Mouse (Mus musculus) forebrain, embryonic 13.5 days (tissue): Measurements from ENCODE around the gene Zbtb16. TPM values are rescaled to one million over a fixed set of nuclear protein-coding genes. Genes with fewer than 3 reads are reported as not detected.

Experiments
- ATAC-seq: fragments of 200-750 bp; cut with Nextera tagmentation; 2 replicates; pipeline ENCODE4 v1.8.0; 2017
- H3K27ac ChIP-seq: fragments of 300-500 bp; sonication (generic); 2 replicates; pipeline ENCODE4 v1.5.1; 2015; ENCODE audit warnings: inconsistent platforms, mild to moderate bottlenecking, moderate library complexity
- H3K27me3 ChIP-seq: fragments of 300-500 bp; sonication (generic); 2 replicates; pipeline ENCODE4 v1.6.1; 2015; ENCODE audit warnings: mild to moderate bottlenecking, inconsistent platforms
- H3K36me3 ChIP-seq: fragments of 300-500 bp; sonication (generic); 2 replicates; pipeline ENCODE4 v1.6.1; 2015; ENCODE audit warnings: mild to moderate bottlenecking, inconsistent platforms; ENCODE audit not compliant: poor library complexity, severe bottlenecking
- H3K4me1 ChIP-seq: fragments of 300-500 bp; sonication (generic); 2 replicates; pipeline ENCODE4 v1.6.1; 2015; ENCODE audit warnings: inconsistent platforms
- H3K4me2 ChIP-seq: fragments of 300-500 bp; sonication (generic); 2 replicates; pipeline ENCODE4 v1.6.1; 2015; ENCODE audit warnings: inconsistent platforms, mild to moderate bottlenecking, moderate library complexity
- H3K4me3 ChIP-seq: fragments of 300-500 bp; sonication (generic); 2 replicates; pipeline ENCODE4 v1.5.1; 2015; ENCODE audit warnings: mild to moderate bottlenecking, inconsistent platforms
- H3K9ac ChIP-seq: fragments of 300-500 bp; sonication (generic); 2 replicates; pipeline ENCODE4 v1.6.1; 2015; ENCODE audit warnings: mild to moderate bottlenecking, inconsistent platforms
- H3K9me3 ChIP-seq: fragments of 300-500 bp; sonication (generic); replicated peaks from 2 replicates; pipeline ENCODE4 v1.6.1; 2016; ENCODE audit warnings: inconsistent platforms
- WGBS: fragments of 180-500 bp; shearing (Covaris S2); methylation state at CpG from one replicate; pipeline ENCODE4 v1.1.7; 2015; 5-methylcytosine and 5-hydroxymethylcytosine counted together
- polyA plus RNA-seq: library from polyadenylated mRNA; unstranded; fragments of >200 nt; fragmentation: Nextera tagmentation; extraction: Ambion mirVana; gene quantifications from 2 replicates; pipeline ENCODE4 v1.2.1, GENCODE M21; 2015

Gene Zbtb16
- 3.2 and 3.4 TPM in 2 replicates for polyA plus RNA-seq

GRCm38 (mm10) chr9:48835631-48836565 is at the start of gene Zbtb16:
Gene Zbtb16, minus strand, starts transcription at chr9:48836222.
- Histone ChIP-seq H3K36me3 (no peaks in the 10 kb centered on the region; the same call in 1 of the 2 replicates), H3K27me3 (peaks cover 73% of the 10 kb centered on the region), H3K9ac (peak within 1 kb of the TSS; percentile 71), H3K27ac (no peak within 1 kb of the TSS), H3K4me3 (peak within 1 kb of the TSS; percentile 66), H3K9me3 (no peaks in the 10 kb centered on the region), H3K4me2 (peak within 1 kb of the TSS; percentile 100), H3K4me1 (peaks cover 37% of the 10 kb centered on the region)
- under 1% methylated on average over 66 of the region's 78 CpGs for whole genome bisulfite sequencing
- peak; percentile 86 for ATAC-seq

- 93% methylated on average over 8 of the region's 8 CpGs for WGBS
- Histone ChIP-seq H3K36me3 (no peaks in the 10 kb centered on the region), H3K27me3 (no peaks in the 10 kb centered on the region), H3K9ac (no peak overlapping the region), H3K4me1 (no peaks in the 10 kb centered on the region), H3K27ac (no peak overlapping the region), H3K4me3 (no peak overlapping the region), H3K9me3 (no peaks in the 10 kb centered on the region), H3K4me2 (no peak overlapping the region)
- no peak for ATAC-seq
Measured at GRCm38 (mm10) chr9:48872896-48873295, 36.9 kb upstream of the Zbtb16 start.

DNA sequence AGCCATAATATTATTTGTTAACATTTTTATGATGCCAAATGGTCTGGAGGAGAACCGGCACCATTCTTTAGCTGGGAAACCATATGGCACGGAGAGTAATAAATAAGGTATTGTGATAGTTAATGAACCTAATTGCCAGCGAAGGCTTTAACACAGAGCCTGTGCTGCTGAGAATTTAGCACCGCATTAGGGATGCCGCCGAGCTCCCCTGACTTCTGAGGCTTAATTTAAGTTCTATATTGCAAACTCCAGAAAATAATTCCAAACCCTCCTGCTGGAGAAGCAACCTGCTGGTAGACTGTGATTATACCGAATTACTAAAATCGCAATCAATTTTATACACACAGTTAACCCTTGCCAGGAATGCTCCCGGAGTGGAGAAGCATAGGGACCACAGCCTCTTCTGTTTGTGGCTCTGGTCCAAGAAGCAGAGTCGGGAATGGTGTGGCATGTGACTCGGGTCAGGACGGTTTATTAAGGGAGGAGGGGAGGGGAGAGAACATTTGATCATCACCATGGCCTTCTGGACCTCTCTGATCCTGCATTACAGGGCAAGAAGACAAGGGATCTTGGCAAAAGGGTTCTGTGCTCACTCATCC is 30.6 kb upstream of the Zbtb16 start:
- ATAC-seq: no peak
- WGBS: 28% methylated on average over 12 of the region's 12 CpGs

GRCm38 (mm10) chr9:48865235-48865634 is 29.2 kb upstream of the Zbtb16 start:
- no peak overlapping the region for H3K4me2 ChIP-seq
- 46% methylated on average over 9 of the region's 9 CpGs for WGBS
- H3K4me1 ChIP-seq: peaks cover 20% of the 10 kb centered on the region
- H3K27ac ChIP-seq: no peak overlapping the region
- no peak overlapping the region for H3K9ac ChIP-seq
- no peak for ATAC-seq
- no peaks in the 10 kb centered on the region for H3K36me3 ChIP-seq
- H3K9me3 ChIP-seq: no peaks in the 10 kb centered on the region
- H3K4me3 ChIP-seq: no peak overlapping the region
- H3K27me3 ChIP-seq: peaks cover 17% of the 10 kb centered on the region

More for the DNA sequence above, 30.6 kb upstream of the Zbtb16 start:
- Histone ChIP-seq H3K36me3 (no peaks in the 10 kb centered on the region), H3K9ac (no peak overlapping the region), H3K4me3 (no peak overlapping the region), H3K27ac (no peak overlapping the region), H3K27me3 (peaks cover 17% of the 10 kb centered on the region), H3K4me2 (no peak overlapping the region), H3K9me3 (no peaks in the 10 kb centered on the region), H3K4me1 (peaks cover 20% of the 10 kb centered on the region)

- Histone ChIP-seq H3K4me1 (peaks cover 11% of the 10 kb centered on the region), H3K4me3 (no peak overlapping the region), H3K27ac (no peak overlapping the region), H3K27me3 (peaks cover 18% of the 10 kb centered on the region), H3K36me3 (no peaks in the 10 kb centered on the region), H3K9ac (no peak overlapping the region), H3K4me2 (no peak overlapping the region), H3K9me3 (no peaks in the 10 kb centered on the region)
- WGBS: 87% methylated on average over 10 of the region's 10 CpGs
- ATAC-seq: no peak
Measured at GRCm38 (mm10) chr9:48861481-48861880, 25.5 kb upstream of the Zbtb16 start.

DNA sequence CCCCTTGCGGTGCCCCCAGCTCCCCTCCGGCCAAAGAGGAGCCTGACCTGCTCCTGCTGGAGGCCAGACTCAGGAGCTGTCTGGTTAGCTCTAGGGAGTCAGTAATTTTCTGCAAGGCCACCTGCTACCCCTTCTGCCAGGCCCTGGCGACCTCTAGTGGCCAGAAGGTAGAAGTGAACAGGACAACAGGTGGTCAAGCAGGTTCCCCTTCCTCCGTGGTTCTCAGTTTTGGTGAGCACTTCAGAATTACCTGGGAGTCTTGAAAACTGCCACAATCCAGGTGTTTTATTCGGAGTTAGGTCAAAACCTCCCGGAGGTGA is 24.5 kb upstream of the Zbtb16 start:
- Histone ChIP-seq H3K27ac (no peak overlapping the region), H3K9ac (no peak overlapping the region), H3K4me1 (0 out of 2 replicates have a peak, but pooled peaks cover 3% of the 10 kb centered on the region), H3K4me3 (no peak overlapping the region), H3K27me3 (peaks cover 17% of the 10 kb centered on the region), H3K4me2 (no peak overlapping the region), H3K9me3 (no peaks in the 10 kb centered on the region), H3K36me3 (no peaks in the 10 kb centered on the region)
- 2% methylated on average over 6 of the region's 6 CpGs for WGBS
- ATAC-seq: peak; percentile 48; the same call in 1 of the 2 replicates

- peak; percentile 6; the same call in 1 of the 2 replicates for ATAC-seq
- Histone ChIP-seq H3K27me3 (peaks cover 15% of the 10 kb centered on the region), H3K27ac (no peak overlapping the region), H3K4me2 (no peak overlapping the region), H3K36me3 (no peaks in the 10 kb centered on the region), H3K4me3 (no peak overlapping the region), H3K9ac (no peak overlapping the region), H3K4me1 (no peaks in the 10 kb centered on the region), H3K9me3 (no peaks in the 10 kb centered on the region)
- 21% methylated on average over 10 of the region's 10 CpGs for WGBS
Measured at GRCm38 (mm10) chr9:48859828-48860525, 24.0 kb upstream of the Zbtb16 start.

DNA sequence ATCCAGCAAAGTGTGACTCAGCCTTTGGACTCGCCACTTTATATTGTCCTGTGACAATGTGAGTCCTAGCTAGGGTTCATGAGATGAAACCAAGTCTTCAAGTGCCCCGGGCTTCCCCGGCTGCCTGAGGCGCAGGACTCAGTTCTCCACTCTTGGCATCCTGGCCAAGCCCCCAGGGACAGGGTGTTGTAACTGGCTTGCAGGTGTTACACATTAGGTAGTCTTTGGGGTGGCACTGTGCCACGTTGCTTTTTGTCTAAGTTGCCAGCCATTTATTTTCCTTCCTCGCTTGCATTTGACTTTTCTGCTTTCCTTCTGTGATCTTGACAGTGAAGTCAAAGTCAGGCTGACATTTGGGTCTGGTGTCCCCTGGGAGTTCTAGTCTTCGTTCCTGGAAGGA is 21.9 kb upstream of the Zbtb16 start:
- no peak overlapping the region for H3K9ac ChIP-seq
- H3K4me3 ChIP-seq: no peak overlapping the region
- ATAC-seq: no peak
- H3K9me3 ChIP-seq: no peaks in the 10 kb centered on the region
- no peak overlapping the region for H3K27ac ChIP-seq
- no peaks in the 10 kb centered on the region for H3K36me3 ChIP-seq
- H3K4me1 ChIP-seq: no peaks in the 10 kb centered on the region
- WGBS: 81% methylated on average over 7 of the region's 7 CpGs
- H3K4me2 ChIP-seq: no peak overlapping the region
- H3K27me3 ChIP-seq: peaks cover 11% of the 10 kb centered on the region

DNA sequence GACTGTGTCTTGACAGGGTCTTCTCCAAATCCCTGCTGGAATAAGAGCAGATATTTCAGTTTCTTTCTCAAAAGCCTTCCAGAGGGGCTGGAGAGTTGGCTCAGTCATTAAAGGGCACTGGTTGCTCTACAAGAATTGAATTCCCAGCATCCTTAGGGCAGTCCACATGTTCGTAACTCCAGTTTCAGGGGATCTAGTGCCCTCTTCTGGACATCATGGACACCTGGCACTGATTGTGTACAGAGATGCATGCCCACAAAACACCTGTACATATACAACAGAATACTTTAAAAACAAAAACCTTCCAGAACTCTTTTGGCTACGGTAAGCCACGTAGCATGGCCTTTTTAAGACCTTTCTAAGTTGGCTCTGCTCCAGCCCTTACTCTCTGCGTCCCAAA is 20.2 kb upstream of the Zbtb16 start:
- Histone ChIP-seq H3K27ac (no peak overlapping the region), H3K4me3 (no peak overlapping the region), H3K27me3 (peaks cover 6% of the 10 kb centered on the region; the same call in 1 of the 2 replicates), H3K4me1 (no peaks in the 10 kb centered on the region), H3K36me3 (no peaks in the 10 kb centered on the region), H3K9ac (no peak overlapping the region), H3K4me2 (no peak overlapping the region), H3K9me3 (no peaks in the 10 kb centered on the region)
- ATAC-seq: no peak
- 83% methylated on average over 4 of the region's 4 CpGs for WGBS

DNA sequence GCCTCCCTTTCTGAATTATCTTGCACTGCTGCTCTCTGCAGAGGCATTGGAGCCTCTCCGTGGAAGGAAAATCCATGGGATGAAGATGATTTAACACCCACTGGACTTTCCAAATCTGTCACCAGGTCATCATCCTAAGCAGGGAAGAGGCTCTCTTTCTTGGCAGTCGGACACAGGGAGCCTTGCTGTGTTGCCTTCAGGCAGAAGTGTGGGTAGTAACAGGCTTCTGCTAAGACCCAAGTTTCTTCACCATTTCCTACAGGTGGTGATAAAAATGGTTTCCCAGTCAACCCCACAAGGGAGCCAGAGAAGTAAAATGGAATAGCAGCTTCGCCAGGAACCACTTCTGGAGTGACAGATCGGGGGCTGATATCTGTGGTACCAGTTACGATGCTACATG is 13.5 kb upstream of the Zbtb16 start:
- no peak overlapping the region for H3K27ac ChIP-seq
- H3K9ac ChIP-seq: no peak overlapping the region
- no peak for ATAC-seq
- 90% methylated on average over 5 of the region's 5 CpGs for WGBS
- no peaks in the 10 kb centered on the region for H3K36me3 ChIP-seq
- H3K4me1 ChIP-seq: no peaks in the 10 kb centered on the region
- H3K4me3 ChIP-seq: no peak overlapping the region
- H3K27me3 ChIP-seq: no peaks in the 10 kb centered on the region
- no peaks in the 10 kb centered on the region for H3K9me3 ChIP-seq
- H3K4me2 ChIP-seq: no peak overlapping the region

DNA sequence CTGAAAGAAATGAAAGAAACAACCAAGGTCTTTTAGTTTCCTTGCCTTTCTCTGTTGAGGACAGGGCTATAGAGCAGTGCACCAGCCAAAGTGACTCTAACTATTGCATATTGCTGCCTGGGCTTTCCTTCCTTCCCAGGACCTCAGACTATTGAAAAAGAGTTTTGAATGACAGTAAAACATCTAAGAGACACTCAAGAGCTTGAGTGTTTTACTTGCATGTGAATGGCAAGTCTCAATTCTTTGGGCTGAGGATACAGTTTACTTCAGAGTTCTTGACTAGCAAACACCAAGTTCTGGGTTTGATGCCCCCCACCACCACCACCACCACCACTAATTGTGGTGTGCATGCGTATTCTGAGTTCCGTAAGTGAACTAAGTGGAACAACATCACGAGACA is 3.5 kb upstream of the Zbtb16 start:
- peaks cover 31% of the 10 kb centered on the region for H3K4me1 ChIP-seq
- no peaks in the 10 kb centered on the region for H3K36me3 ChIP-seq
- ATAC-seq: no peak
- H3K4me2 ChIP-seq: no peak overlapping the region
- H3K27me3 ChIP-seq: peaks cover 44% of the 10 kb centered on the region
- no peak overlapping the region for H3K4me3 ChIP-seq
- no peak overlapping the region for H3K9ac ChIP-seq
- no peaks in the 10 kb centered on the region for H3K9me3 ChIP-seq
- WGBS: 94% methylated on average over 3 of the region's 3 CpGs
- H3K27ac ChIP-seq: no peak overlapping the region

- Histone ChIP-seq H3K4me1 (peaks cover 37% of the 10 kb centered on the region), H3K4me2 (no peak overlapping the region), H3K9ac (no peak overlapping the region), H3K4me3 (no peak overlapping the region), H3K9me3 (no peaks in the 10 kb centered on the region), H3K36me3 (no peaks in the 10 kb centered on the region), H3K27ac (no peak overlapping the region), H3K27me3 (peaks cover 56% of the 10 kb centered on the region)
- WGBS: 44% methylated on average over 4 of the region's 4 CpGs
- ATAC-seq: no peak
Measured at GRCm38 (mm10) chr9:48838346-48838745, 2.3 kb upstream of the Zbtb16 start.
